Mouse (Mus musculus): Measurements from ENCODE around the gene Upp1. TPM values are rescaled to one million over a fixed set of nuclear protein-coding genes. Genes with fewer than 3 reads are reported as not detected.

Gene Upp1
- 116 and 263 TPM in 2 replicates for polyA plus RNA-seq (2012; rRNA removed; ENCODE audit: low replicate concordance)

GRCm38 (mm10) chr11:9118050-9118420, at the start of gene Upp1:
Gene Upp1, plus strand, starts transcription at chr11:9118103.

Other genes starting within 250 kb of the Upp1 start
- 0.12 and 0.21 TPM in 2 replicates for gene Pkd1l1, start 144.8 kb upstream of the Upp1 start, polyA plus RNA-seq (2012; rRNA removed; ENCODE audit: low replicate concordance)
- 1.3 and 2.0 TPM in 2 replicates for gene Hus1, start 106.9 kb upstream of the Upp1 start, polyA plus RNA-seq (2012; rRNA removed; ENCODE audit: low replicate concordance)
- gene Gm11992, start 69.5 kb upstream of the Upp1 start, polyA plus RNA-seq (2012; rRNA removed; ENCODE audit: low replicate concordance), result 0.66 and 2.3 TPM in 2 replicates
- 0.22 TPM in 1 of 2 replicates, not detected in the other for gene Sun3, start 69.1 kb upstream of the Upp1 start, polyA plus RNA-seq (2012; rRNA removed; ENCODE audit: low replicate concordance)
- 0.01 TPM in 1 of 2 replicates, not detected in the other for gene Abca13, start 73.8 kb downstream of the Upp1 start, polyA plus RNA-seq (2012; rRNA removed; ENCODE audit: low replicate concordance)